Mouse (Mus musculus) ovary, postnatal 10 days (tissue): ENCODE data around the gene Tcta.
"Not testable (repeated sequence)": the region's sequence is repeated elsewhere in the genome, so short reads cannot be mapped to it uniquely, and the experiment has no call there.

Source experiments
- DNase-seq: peaks from one replicate; pipeline ENCODE4 v3.0.0; 2022; ENCODE audit warnings: low spot score

The Tcta gene

GRCm38 (mm10) chr9:108271941-108272340 lies 34.0 kb downstream of the Tcta start:
- DNase-seq = no peak

GRCm38 (mm10) chr9:108268701-108269100 lies 37.3 kb downstream of the Tcta start:
- DNase-seq = not testable (repeated sequence)

DNA sequence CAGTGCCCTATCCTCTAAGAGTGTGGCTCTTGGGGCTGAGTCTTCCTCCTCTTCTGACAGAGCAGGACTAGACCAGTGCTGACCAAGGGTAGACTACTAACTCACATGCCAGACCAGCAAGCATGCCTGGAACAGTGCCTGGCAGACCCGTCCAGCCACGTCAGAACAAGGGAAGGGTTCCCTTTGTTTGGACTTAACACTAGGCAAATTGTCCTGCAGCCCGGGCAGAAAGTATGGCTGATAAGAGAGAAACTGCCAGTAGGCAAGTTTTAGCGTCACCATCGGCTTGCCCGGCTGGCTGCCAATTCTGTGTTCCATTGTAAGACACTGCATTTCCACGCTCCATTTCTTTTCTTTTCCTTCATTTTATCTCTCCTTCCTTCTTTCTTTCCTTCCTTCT lies 38.3 kb downstream of the Tcta start:
- DNase-seq = no peak

- no peak for DNase-seq
These were observed 39.6 kb downstream of the Tcta start for GRCm38 (mm10) chr9:108266261-108266935.

DNA sequence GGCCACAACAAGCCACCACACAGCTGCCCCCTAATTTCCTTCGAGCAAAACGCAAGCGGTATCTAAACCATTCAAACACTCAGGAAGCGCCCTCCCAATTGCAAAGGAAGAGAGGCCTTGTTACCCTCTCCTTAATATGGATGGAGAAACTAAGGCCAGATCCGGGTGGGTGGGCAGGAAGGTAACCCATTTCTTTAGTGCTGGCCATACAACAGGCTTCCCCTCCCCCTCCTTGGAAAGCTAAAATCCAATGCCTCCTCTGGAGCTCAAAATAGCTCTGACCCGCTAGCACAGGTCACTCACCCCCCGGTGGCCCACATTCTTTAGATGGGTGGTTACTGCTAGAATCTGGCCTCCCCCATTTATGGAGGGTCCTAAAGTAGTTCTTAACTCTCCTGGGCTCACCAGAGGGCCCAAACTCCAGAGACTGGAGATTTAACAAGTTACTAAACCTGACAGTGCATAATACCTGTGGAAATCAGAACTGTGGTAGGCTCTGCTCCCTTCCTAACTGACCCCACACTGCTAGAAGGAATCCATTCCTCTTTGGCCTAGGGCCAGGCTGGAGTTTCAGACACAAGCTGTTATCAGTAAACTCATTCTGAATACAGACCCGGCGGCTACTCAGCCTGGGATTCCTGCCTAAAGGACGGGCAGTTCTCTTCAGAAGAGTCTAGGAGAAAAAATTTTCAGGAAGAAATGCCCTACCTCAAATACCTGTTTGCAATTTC lies 41.6 kb downstream of the Tcta start:
- DNase-seq = peak; percentile 24

GRCm38 (mm10) chr9:108263690-108264190 lies 42.2 kb downstream of the Tcta start, which contains the start of gene Dag1:
TSS of gene Dag1 (minus strand) at chr9:108263958.
- DNase-seq = peak; percentile 98

GRCm38 (mm10) chr9:108263131-108263681 lies 42.8 kb downstream of the Tcta start:
- no peak for DNase-seq

GRCm38 (mm10) chr9:108262494-108263049 lies 43.4 kb downstream of the Tcta start:
- no peak for DNase-seq

DNA sequence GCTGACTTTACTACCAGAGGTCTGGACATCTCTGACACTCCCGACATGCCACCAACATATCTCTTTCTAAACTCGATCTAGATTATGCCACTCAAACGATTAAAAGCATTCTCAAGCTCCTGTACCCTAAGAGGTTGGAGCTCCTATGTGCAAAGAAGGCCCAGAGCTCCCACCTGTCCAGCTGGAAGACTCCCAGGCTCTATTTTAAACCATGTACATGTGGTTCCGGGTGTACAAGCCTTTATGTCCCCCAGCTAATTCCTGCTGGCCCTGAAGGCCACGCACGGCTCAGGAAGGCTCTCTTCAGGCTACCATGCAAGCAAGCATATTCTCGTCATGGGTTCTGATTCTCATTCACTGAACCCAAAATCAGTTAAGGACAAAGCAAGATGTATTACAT lies 44.1 kb downstream of the Tcta start:
- no peak for DNase-seq

- no peak for DNase-seq
These were observed 45.4 kb downstream of the Tcta start for GRCm38 (mm10) chr9:108260526-108260925.
